Mouse (Mus musculus): ENCODE measurements around the gene Ak5.

Ak5 gene

GRCm38 (mm10) chr3:152516569-152516968, 151.6 kb downstream of the Ak5 start:
- no peak for DNase-seq (ENCODE audit: low spot score)

GRCm38 (mm10) chr3:152515959-152516358, 152.2 kb downstream of the Ak5 start:
- DNase-seq (ENCODE audit: low spot score), result no peak

DNA sequence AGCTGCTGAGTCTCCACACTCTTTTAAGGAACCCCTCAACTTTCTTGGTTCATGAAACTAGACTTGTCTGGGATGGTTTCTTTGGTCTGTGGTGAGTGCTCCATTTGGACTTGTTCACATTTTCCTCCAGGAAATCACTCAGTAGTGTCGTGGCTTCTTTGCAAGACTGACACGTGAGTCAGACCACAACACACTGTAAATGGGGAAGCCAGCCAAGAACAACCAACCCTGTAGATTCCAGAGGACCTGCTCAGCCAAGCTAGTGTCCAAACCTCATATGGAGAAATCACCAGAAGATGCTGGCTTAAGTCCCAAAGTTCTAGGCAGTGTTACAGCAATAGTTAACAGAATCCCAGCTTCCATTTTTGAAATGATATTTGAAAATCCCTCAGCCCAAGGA, 155.6 kb downstream of the Ak5 start:
- no peak for DNase-seq (ENCODE audit: low spot score)

GRCm38 (mm10) chr3:152509268-152509667, 158.9 kb downstream of the Ak5 start:
- no peak for DNase-seq (ENCODE audit: low spot score)

DNA sequence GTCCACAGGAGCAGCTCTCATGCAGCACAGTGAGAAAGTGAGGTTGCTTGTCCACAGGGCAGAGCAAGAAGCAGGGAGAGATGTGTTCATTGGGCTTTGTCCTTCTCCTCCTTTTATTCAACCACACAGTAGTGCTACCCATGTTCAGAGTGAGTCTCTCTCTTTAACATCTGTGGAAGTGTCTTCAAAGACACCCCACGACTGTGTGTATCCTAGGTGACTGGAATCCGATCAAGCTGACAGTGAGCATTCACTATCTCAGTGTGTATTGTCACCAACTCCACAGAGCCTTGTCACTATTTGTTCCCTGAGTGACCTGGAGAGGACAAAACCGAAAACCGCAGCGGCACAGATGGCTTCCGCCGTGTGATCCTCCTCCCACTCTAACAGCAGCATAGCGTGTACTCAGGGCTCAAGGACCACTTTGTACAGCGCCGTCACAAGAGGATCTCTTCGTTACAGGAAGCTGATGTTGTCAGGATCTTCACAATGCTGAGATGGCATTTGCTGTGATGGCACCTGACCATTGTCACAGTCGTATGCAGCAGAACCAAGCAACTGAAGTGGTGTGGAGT, 159.7 kb downstream of the Ak5 start:
- no peak for DNase-seq (ENCODE audit: low spot score)

DNA sequence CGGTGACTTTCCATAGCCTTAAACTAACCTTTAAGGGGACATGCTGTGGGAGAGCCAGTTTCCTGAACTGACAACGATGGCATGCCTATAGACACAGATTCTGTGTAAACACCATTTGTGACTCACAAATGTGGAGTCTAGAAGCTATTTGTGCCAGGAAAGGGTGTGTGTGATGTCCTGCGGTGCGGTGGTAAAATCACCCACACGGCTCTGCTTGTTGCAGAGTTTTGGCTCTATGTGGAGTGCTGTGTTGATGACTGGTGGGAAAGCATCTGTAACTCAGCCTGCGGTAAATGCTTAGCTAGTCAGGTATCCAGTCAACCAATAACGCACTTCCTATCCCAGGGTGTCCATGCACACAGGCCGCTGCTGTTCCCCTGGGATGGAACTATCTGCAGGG, 160.3 kb downstream of the Ak5 start:
- no peak for DNase-seq (ENCODE audit: low spot score)

DNA sequence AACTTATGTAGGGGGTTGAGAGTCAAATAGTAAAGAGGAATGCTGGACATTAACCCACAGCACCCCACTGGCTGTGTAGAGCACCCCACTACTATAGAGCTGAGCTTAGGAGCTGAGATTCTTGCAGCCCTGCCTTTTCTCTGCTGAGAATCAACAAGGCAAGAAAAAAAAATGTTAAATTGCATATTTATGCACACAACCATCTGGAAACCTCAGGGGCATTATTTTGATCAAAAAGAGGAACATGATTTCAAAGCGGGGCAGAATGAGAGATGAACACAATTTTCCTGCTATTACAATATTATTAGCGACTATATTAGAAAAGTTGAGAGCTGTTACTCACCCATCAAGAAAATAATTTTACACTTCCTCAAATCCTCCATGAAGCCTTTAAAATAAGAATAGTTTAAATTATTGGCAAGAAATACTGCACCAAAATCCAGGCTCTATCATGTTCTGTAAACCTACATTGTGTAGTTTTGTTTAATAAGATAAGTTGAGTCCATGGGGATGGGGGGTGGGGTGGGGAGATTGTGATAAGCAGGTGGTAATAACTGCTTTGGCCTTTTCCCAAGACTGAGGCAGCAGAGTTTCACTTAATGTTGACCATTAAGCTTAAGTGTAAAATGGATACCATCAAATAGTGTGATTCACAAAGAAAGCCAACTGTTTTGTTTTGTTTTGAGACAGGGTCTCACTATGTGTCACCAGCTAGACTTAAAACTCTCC, 169.0 kb downstream of the Ak5 start:
- DNase-seq (ENCODE audit: low spot score), result no peak

DNA sequence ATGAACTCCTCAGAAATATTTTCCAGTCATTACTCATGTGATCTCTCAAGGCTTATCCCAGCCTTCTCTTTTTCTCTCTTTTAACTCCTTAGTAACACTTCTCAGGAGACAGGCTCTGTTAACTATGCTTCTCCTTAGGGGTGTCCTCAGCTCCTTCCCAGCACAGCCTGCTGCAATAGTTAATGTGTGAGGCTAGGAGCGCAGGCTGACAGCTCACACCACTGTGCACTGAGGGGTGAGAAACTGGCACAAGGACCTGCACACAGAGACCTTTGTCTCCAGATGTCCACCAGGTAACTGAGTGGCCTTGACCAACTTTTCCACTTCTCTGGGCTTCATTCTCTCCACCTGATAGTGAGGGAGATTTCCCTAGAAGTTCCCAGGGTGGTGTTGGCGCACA, 170.3 kb downstream of the Ak5 start:
- no peak for DNase-seq (ENCODE audit: low spot score)

GRCm38 (mm10) chr3:152497084-152497483, 171.1 kb downstream of the Ak5 start:
- DNase-seq (ENCODE audit: low spot score), result no peak

GRCm38 (mm10) chr3:152495415-152495898, 172.7 kb downstream of the Ak5 start:
- DNase-seq (ENCODE audit: low spot score), result no peak

GRCm38 (mm10) chr3:152494667-152495360, 173.3 kb downstream of the Ak5 start:
- no peak for DNase-seq (ENCODE audit: low spot score)

DNA sequence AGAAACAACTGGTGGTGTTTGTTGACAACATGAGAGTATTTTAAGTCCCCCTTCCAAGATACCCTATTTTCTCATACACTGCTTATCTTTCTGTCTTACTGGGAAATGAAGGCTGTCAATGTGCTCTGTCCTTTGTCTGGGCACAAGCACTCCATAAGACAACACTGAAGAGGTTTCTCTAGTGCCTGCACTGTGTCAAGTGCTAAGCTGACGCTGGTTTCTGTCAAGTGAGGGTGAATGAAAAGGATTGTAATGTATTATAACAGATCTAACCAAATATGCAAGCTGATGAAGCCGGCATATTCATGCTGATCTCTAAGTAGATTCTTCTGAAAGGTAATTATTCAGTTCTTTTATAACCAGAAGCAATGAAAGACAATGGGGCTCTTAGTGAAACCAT, 174.3 kb downstream of the Ak5 start:
- no peak for DNase-seq (ENCODE audit: low spot score)

GRCm38 (mm10) chr3:152492241-152492640, 175.9 kb downstream of the Ak5 start:
- no peak for DNase-seq (ENCODE audit: low spot score)

GRCm38 (mm10) chr3:152490423-152490822, 177.7 kb downstream of the Ak5 start:
- DNase-seq (ENCODE audit: low spot score), result no peak

GRCm38 (mm10) chr3:152488964-152489363, 179.2 kb downstream of the Ak5 start:
- no peak for DNase-seq (ENCODE audit: low spot score)

GRCm38 (mm10) chr3:152484206-152484605, 184.0 kb downstream of the Ak5 start:
- no peak for DNase-seq (ENCODE audit: low spot score)

- no peak for DNase-seq (ENCODE audit: low spot score)
Observed at GRCm38 (mm10) chr3:152483800-152484199, 184.4 kb downstream of the Ak5 start.

- DNase-seq (ENCODE audit: low spot score), result no peak
Observed at GRCm38 (mm10) chr3:152482182-152482581, 186.0 kb downstream of the Ak5 start.

GRCm38 (mm10) chr3:152480336-152480735, 187.8 kb downstream of the Ak5 start:
- no peak for DNase-seq (ENCODE audit: low spot score)

- DNase-seq (ENCODE audit: low spot score), result no peak
Observed at GRCm38 (mm10) chr3:152478599-152479435, 189.3 kb downstream of the Ak5 start.

DNA sequence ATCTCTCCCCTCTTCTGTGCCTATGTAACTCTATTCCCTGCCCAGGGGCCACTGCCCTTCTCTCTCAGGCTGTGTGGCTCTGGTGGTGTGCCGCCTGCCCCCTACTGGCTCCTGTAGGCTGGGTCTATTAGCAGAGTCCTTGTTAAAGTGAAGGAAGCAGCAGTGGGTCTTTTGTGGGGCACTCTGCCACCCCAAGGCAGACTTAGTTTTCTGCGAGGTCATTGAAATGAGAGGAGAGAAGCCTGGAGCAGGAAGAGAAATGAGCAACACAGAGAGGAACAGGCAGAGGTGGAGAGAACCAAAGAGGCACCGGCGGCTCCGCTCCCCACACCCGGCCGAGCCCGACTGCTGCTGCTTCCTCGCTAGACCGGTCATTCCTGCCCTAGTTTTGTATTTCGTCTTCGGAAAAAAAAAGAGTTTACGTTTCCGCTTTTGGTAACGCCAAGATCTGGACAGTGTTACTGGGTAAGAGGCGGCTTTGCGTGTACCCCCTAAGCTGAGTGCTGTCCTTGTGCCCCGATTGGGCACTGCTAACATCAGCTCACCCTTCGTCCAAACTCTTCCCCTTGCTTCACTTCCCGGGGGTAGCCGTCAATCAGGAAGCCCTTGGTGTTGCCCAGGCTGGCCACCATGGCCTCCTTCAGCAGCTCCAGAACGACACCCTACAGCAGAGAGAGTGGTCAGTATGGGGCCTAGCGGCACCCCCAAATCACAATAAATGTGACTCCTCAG, 190.2 kb downstream of the Ak5 start:
- DNase-seq (ENCODE audit: low spot score), result peak; percentile 71

GRCm38 (mm10) chr3:152475894-152476293, 192.3 kb downstream of the Ak5 start:
- no peak for DNase-seq (ENCODE audit: low spot score)
